Mouse (Mus musculus) spleen, adult 2 months (tissue): Measurements from ENCODE around the gene Tubb4b. TPM values are rescaled to one million over a fixed set of nuclear protein-coding genes. Genes with fewer than 3 reads are reported as not detected.

Experiments
- DNase-seq, 2 experiments: peaks; one replicate each; pipeline versions ENCODE4 v3.0.0 to v3.0.0-alpha.2; 2012 to 2021; ENCODE audit warnings: low spot score in 2 of 2, low read depth in 1 of 2
- H3K27ac ChIP-seq: fragments of 200-500 bp; 2 replicates; pipeline ENCODE4 v1.5.1; 2012; ENCODE audit warnings: low read length, inconsistent platforms; ENCODE audit not compliant: insufficient read depth
- H3K27me3 ChIP-seq: fragments of 200-500 bp; 2 replicates; pipeline ENCODE4 v1.6.1; 2012; ENCODE audit warnings: mild to moderate bottlenecking, moderate library complexity, low read length, inconsistent platforms; ENCODE audit not compliant: control insufficient read depth, insufficient read depth
- H3K36me3 ChIP-seq: fragments of 200-500 bp; 2 replicates; pipeline ENCODE4 v1.6.1; 2012; ENCODE audit warnings: mild to moderate bottlenecking, low read length, inconsistent platforms; ENCODE audit not compliant: control insufficient read depth, insufficient read depth
- H3K4me1 ChIP-seq: fragments of 200-500 bp; 2 replicates; pipeline ENCODE4 v1.6.1; 2011; ENCODE audit warnings: inconsistent platforms; ENCODE audit not compliant: control insufficient read depth, insufficient read depth, insufficient read length
- H3K4me3 ChIP-seq: fragments of 200-500 bp; 2 replicates; pipeline ENCODE4 v1.5.1; 2011; ENCODE audit warnings: mild to moderate bottlenecking, inconsistent platforms; ENCODE audit not compliant: insufficient read depth, insufficient read length; ENCODE audit errors: extremely low read depth
- CTCF ChIP-seq: fragments of 200-500 bp; IDR thresholded peaks from 2 replicates; pipeline ENCODE4 v1.5.1; 2011; ENCODE audit warnings: mild to moderate bottlenecking, inconsistent platforms; ENCODE audit not compliant: insufficient read depth, insufficient read length, insufficient replicate concordance; ENCODE audit errors: extremely low read depth
- POLR2A ChIP-seq: fragments of 200-500 bp; IDR thresholded peaks from 2 replicates; pipeline ENCODE4 v1.6.1; 2011; ENCODE audit warnings: low read depth, low read length, inconsistent platforms
- WGBS: fragments of 180-500 bp; shearing (Covaris S2); methylation state at CpG from one replicate; pipeline ENCODE4 v1.1.7; 2018; 5-methylcytosine and 5-hydroxymethylcytosine counted together
- polyA plus RNA-seq: library from polyadenylated mRNA; depleted of rRNA; stranded (reverse); fragments of >200 nt; gene quantifications from 2 replicates; pipeline ENCODE4 v1.2.3, GENCODE M21; 2012

Gene Tubb4b
- polyA plus RNA-seq, 1 experiment, result 222 TPM

GRCm38 (mm10) chr2:25194486-25195171 lies 29.9 kb downstream of the Tubb4b start:
- Histone ChIP-seq H3K36me3 (peaks cover 6% of the 10 kb centered on the region; the same call in 1 of the 2 replicates), H3K27me3 (no peaks in the 10 kb centered on the region), H3K4me1 (peaks cover 21% of the 10 kb centered on the region; the same call in 1 of the 2 replicates), H3K4me3 (peak overlapping the region; percentile 78), H3K27ac (peak overlapping the region; percentile 98)
- TF ChIP-seq POLR2A (no peak), CTCF (no peak)
- DNase-seq, result peak in 1 of 2 experiments; percentile 54
- WGBS, result 12% methylated on average over 17 of the region's 17 CpGs

- H3K4me3 ChIP-seq, result peak overlapping the region; percentile 78; the same call in 1 of the 2 replicates
- H3K4me1 ChIP-seq, result peaks cover 21% of the 10 kb centered on the region; the same call in 1 of the 2 replicates
- H3K36me3 ChIP-seq, result peaks cover 5% of the 10 kb centered on the region; the same call in 1 of the 2 replicates
- WGBS, result 29% methylated on average over 5 of the region's 5 CpGs
- TF ChIP-seq CTCF (no peak), POLR2A (no peak)
- no peaks in the 10 kb centered on the region for H3K27me3 ChIP-seq
- DNase-seq, result no peak
- peak overlapping the region; percentile 98 for H3K27ac ChIP-seq
Observed at GRCm38 (mm10) chr2:25194006-25194405, 30.5 kb downstream of the Tubb4b start.

GRCm38 (mm10) chr2:25193330-25193770 lies 31.2 kb downstream of the Tubb4b start:
- TF ChIP-seq POLR2A (no peak), CTCF (peak; percentile 95; the same call in 1 of the 2 replicates)
- DNase-seq, result peak; percentile 69 to 74
- peak overlapping the region; percentile 33; the same call in 1 of the 2 replicates for H3K4me3 ChIP-seq
- peak overlapping the region; percentile 98 for H3K27ac ChIP-seq
- H3K36me3 ChIP-seq, result peaks cover 5% of the 10 kb centered on the region; the same call in 1 of the 2 replicates
- no peaks in the 10 kb centered on the region for H3K27me3 ChIP-seq
- 0% methylated on average over 6 of the region's 6 CpGs for WGBS
- peaks cover 21% of the 10 kb centered on the region; the same call in 1 of the 2 replicates for H3K4me1 ChIP-seq

- TF ChIP-seq POLR2A (no peak), CTCF (no peak)
- Histone ChIP-seq H3K36me3 (no peaks in the 10 kb centered on the region), H3K27ac (no peak overlapping the region), H3K27me3 (peaks cover 3% of the 10 kb centered on the region; the same call in 1 of the 2 replicates), H3K4me1 (peaks cover 11% of the 10 kb centered on the region), H3K4me3 (no peak overlapping the region)
- no peak for DNase-seq
- WGBS, result 84% methylated on average over 6 of the region's 6 CpGs
Observed at GRCm38 (mm10) chr2:25187841-25188240, 36.7 kb downstream of the Tubb4b start.

GRCm38 (mm10) chr2:25186575-25186930 lies 37.9 kb downstream of the Tubb4b start:
- Histone ChIP-seq H3K27me3 (peaks cover 3% of the 10 kb centered on the region; the same call in 1 of the 2 replicates), H3K4me3 (no peak overlapping the region), H3K4me1 (peaks cover 18% of the 10 kb centered on the region), H3K27ac (no peak overlapping the region), H3K36me3 (no peaks in the 10 kb centered on the region)
- no peak for DNase-seq
- TF ChIP-seq POLR2A (no peak), CTCF (no peak)
- WGBS, result 47% methylated on average over 5 of the region's 5 CpGs

GRCm38 (mm10) chr2:25185625-25186574 lies 38.6 kb downstream of the Tubb4b start:
- peak in 1 of 2 experiments; percentile 55 for DNase-seq
- Histone ChIP-seq H3K4me1 (peaks cover 18% of the 10 kb centered on the region), H3K36me3 (no peaks in the 10 kb centered on the region), H3K27me3 (peaks cover 3% of the 10 kb centered on the region; the same call in 1 of the 2 replicates), H3K4me3 (peak overlapping the region; percentile 58), H3K27ac (no peak overlapping the region)
- WGBS, result 3% methylated on average over 63 of the region's 64 CpGs
- TF ChIP-seq CTCF, result 0 out of 2 replicates have a peak, but pooled peaks have one; percentile 10
- TF ChIP-seq POLR2A, result no peak
